Comparison of ENCODE assay signal across 19 mouse cellular contexts in genomic region chr10:3793825-3794224, GRCm38 (mm10). TPM values are rescaled to one million over a fixed set of nuclear protein-coding genes. Genes with fewer than 3 reads are reported as not detected.
DNase-seq lines count a peak whose midpoint lies in the region; ATAC-seq lines count a peak whose summit lies in the region.
"Had no signal": no experiment of that assay in that cellular context is flagged by ENCODE, and none has a peak within 500 bp of the region (broad histone marks: within the 10 kb centered on the region; RNA-seq: fewer than 3 reads in every experiment).

No protein-coding gene starts in this region.

- WGBS in hindbrain, embryonic 16.5 days: 68% methylated on average over 3 of the region's 3 CpGs
- 80% methylated on average over 3 of the region's 3 CpGs for WGBS in hindbrain, embryonic 14.5 days
- WGBS in hindbrain, embryonic 13.5 days: 84% methylated on average over 3 of the region's 3 CpGs

- H3K9me3 ChIP-seq in hindbrain, embryonic 16.5 days (ENCODE audit: control insufficient read depth, low read length): no peaks in the 10 kb centered on the region
- H3K9me3 ChIP-seq in hindbrain, embryonic 14.5 days (ENCODE audit: control insufficient read depth, low read length): no peaks in the 10 kb centered on the region
- H3K9me3 ChIP-seq in hindbrain, embryonic 13.5 days: no peaks in the 10 kb centered on the region
- H3K9me3 ChIP-seq: embryonic facial prominence, embryonic 13.5 days; forebrain, embryonic 13.5 days; heart, embryonic 12.5 days; hindbrain, embryonic 10.5 days had no signal

- H3K27me3 ChIP-seq in hindbrain, embryonic 16.5 days (replicated peaks; ENCODE audit: control insufficient read depth, insufficient read depth, low read length): no peaks in the 10 kb centered on the region
- H3K27me3 ChIP-seq in hindbrain, embryonic 14.5 days (ENCODE audit: control insufficient read depth, insufficient read depth, low read length): no peaks in the 10 kb centered on the region
- no peaks in the 10 kb centered on the region for H3K27me3 ChIP-seq in hindbrain, embryonic 13.5 days
- H3K27me3 ChIP-seq: CH12.LX; embryonic facial prominence, embryonic 13.5 days; forebrain, embryonic 13.5 days; heart, embryonic 12.5 days had no signal

- H3K36me3 ChIP-seq in hindbrain, embryonic 16.5 days (ENCODE audit: control insufficient read depth, insufficient read depth, low read length): no peaks in the 10 kb centered on the region
- no peaks in the 10 kb centered on the region for H3K36me3 ChIP-seq in hindbrain, embryonic 14.5 days (replicated peaks; ENCODE audit: control insufficient read depth, insufficient read depth)
- H3K36me3 ChIP-seq in hindbrain, embryonic 13.5 days: no peaks in the 10 kb centered on the region
- H3K36me3 ChIP-seq: embryonic facial prominence, embryonic 13.5 days; heart, embryonic 12.5 days; hindbrain, embryonic 10.5 days had no signal

- no peak overlapping the region for H3K9ac ChIP-seq in hindbrain, embryonic 16.5 days (ENCODE audit: low read depth, low read length)
- H3K9ac ChIP-seq in hindbrain, embryonic 14.5 days: no peak overlapping the region
- H3K9ac ChIP-seq in hindbrain, embryonic 13.5 days: no peak overlapping the region
- H3K9ac ChIP-seq: embryonic facial prominence, embryonic 13.5 days; forebrain, embryonic 13.5 days; forebrain, postnatal 0 days; heart, embryonic 12.5 days had no signal

- H3K4me1 ChIP-seq in hindbrain, embryonic 16.5 days (ENCODE audit: control insufficient read depth, insufficient read depth, low read depth, low read length): no peaks in the 10 kb centered on the region
- H3K4me1 ChIP-seq in hindbrain, embryonic 14.5 days (replicated peaks; ENCODE audit: control insufficient read depth, insufficient read depth, low read length): no peaks in the 10 kb centered on the region
- H3K4me1 ChIP-seq in hindbrain, embryonic 13.5 days (replicated peaks): no peaks in the 10 kb centered on the region
- H3K4me1 ChIP-seq: forebrain, embryonic 13.5 days; hindbrain, embryonic 10.5 days had no signal

- H3K4me2 ChIP-seq in hindbrain, embryonic 16.5 days (ENCODE audit: low read length): no peak overlapping the region
- no peak overlapping the region for H3K4me2 ChIP-seq in hindbrain, embryonic 14.5 days (replicated peaks)
- H3K4me2 ChIP-seq in hindbrain, embryonic 13.5 days: no peak overlapping the region
- H3K4me2 ChIP-seq: embryonic facial prominence, embryonic 13.5 days; forebrain, embryonic 13.5 days; heart, embryonic 12.5 days had no signal

- no peak for DNase-seq in hindbrain, embryonic 14.5 days (ENCODE audit: low spot score)
- peak; percentile 57 for DNase-seq in retina, postnatal 1 day
- DNase-seq in retina, embryonic 14.5 days (ENCODE audit: low spot score): no peak
- peak; percentile 17 for DNase-seq in mesoderm, embryonic 11.5 days (ENCODE audit: low read depth, low spot score)
- DNase-seq in c-Kit-positive CD71-positive TER-119-positive erythroid progenitor cells, embryonic 14.5 days (ENCODE audit: low spot score): no peak
- DNase-seq: adrenal gland, postnatal 14 days; cerebellum, adult 8-10 months; cerebellum, postnatal 36 days; forebrain, postnatal 0 days; gastrocnemius, adult 2 months; gastrocnemius, postnatal 25 days had no signal

- no peak overlapping the region for H3K27ac ChIP-seq in hindbrain, embryonic 16.5 days (ENCODE audit: low read depth, low read length)
- no peak overlapping the region for H3K27ac ChIP-seq in hindbrain, embryonic 14.5 days
- H3K27ac ChIP-seq in hindbrain, embryonic 13.5 days: no peak overlapping the region
- H3K27ac ChIP-seq: embryonic facial prominence, embryonic 13.5 days; forebrain, embryonic 13.5 days; gastrocnemius, adult 2 months; hindbrain, embryonic 10.5 days; hindbrain, postnatal 0 days had no signal

- no peak overlapping the region for H3K4me3 ChIP-seq in hindbrain, embryonic 16.5 days (ENCODE audit: low read length)
- no peak overlapping the region for H3K4me3 ChIP-seq in hindbrain, embryonic 14.5 days (replicated peaks; ENCODE audit: low read length)
- H3K4me3 ChIP-seq in hindbrain, embryonic 13.5 days: no peak overlapping the region
- H3K4me3 ChIP-seq: embryonic facial prominence, embryonic 13.5 days; forebrain, embryonic 13.5 days; gastrocnemius, adult 2 months; heart, embryonic 12.5 days; hindbrain, embryonic 10.5 days had no signal

- ATAC-seq in hindbrain, embryonic 16.5 days: 0 out of 2 replicates have a peak, but pooled peaks have one; percentile 30
- no peak for ATAC-seq in hindbrain, embryonic 14.5 days (ENCODE audit: low FRiP score)
- no peak for ATAC-seq in hindbrain, embryonic 13.5 days (ENCODE audit: low FRiP score)
- ATAC-seq: forebrain, embryonic 13.5 days; forebrain, postnatal 0 days; hindbrain, postnatal 0 days had no signal

RNA-seq across cellular contexts. Expression of gene Plekhg1, which starts 53.7 kb away (rescaled TPM):
- 7.1 and 9.0 TPM in 2 replicates for polyA plus RNA-seq in hindbrain, embryonic 16.5 days (2015; fragmentation: Nextera tagmentation; extraction: Ambion mirVana)
- 9.1 and 10.3 TPM in 2 replicates for polyA plus RNA-seq in hindbrain, embryonic 14.5 days (2014; fragmentation: Nextera tagmentation; extraction: Ambion mirVana)
- polyA plus RNA-seq in hindbrain, embryonic 13.5 days (2015; fragmentation: Nextera tagmentation; extraction: Ambion mirVana): 7.4 and 9.0 TPM in 2 replicates

Comparison
In these comparisons a context has a peak if more than half of its experiments do, and no peak if none do; other contexts are left out.
1. DNase-seq: peak in retina, postnatal 1 day (single experiment) and mesoderm, embryonic 11.5 days (single experiment); none in hindbrain, embryonic 14.5 days (single experiment), retina, embryonic 14.5 days (single experiment) and c-Kit-positive CD71-positive TER-119-positive erythroid progenitor cells, embryonic 14.5 days (single experiment).